In genomic region chr3:87160819-87161509, GRCm38 (mm10) we compare ENCODE assay signal across 9 mouse cellular contexts. TPM values are rescaled to one million over a fixed set of nuclear protein-coding genes. Genes with fewer than 3 reads are reported as not detected.
A peak's percentile ranks its signal among the peaks of the same experiment; 100 is the strongest.
DNase-seq lines count a peak whose midpoint lies in the region; ATAC-seq and TF ChIP-seq lines count a peak whose summit lies in the region.
"Had no signal": no experiment of that assay in that cellular context is flagged by ENCODE, and none has a peak within 500 bp of the region (broad histone marks: within the 10 kb centered on the region; RNA-seq: fewer than 3 reads in every experiment).

No protein-coding gene starts in this region.

- WGBS in forebrain, embryonic 16.5 days, result 10% methylated on average over 6 of the region's 6 CpGs
- WGBS in limb, embryonic 15.5 days, result 40% methylated on average over 6 of the region's 6 CpGs
- 47% methylated on average over 6 of the region's 6 CpGs for WGBS in olfactory bulb, adult 2 months

- H3K9ac ChIP-seq in forebrain, embryonic 16.5 days (replicated peaks; ENCODE audit: low read depth, low read length), result no peak overlapping the region
- H3K9ac ChIP-seq in limb, embryonic 15.5 days, result no peak overlapping the region

- TF ChIP-seq POLR2A in olfactory bulb, adult 2 months (IDR thresholded peaks at IDR 0.05; ENCODE audit: insufficient read depth, low read depth, low read length), result no peak

- ATAC-seq in forebrain, embryonic 16.5 days, result peak; percentile 84
- no peak for ATAC-seq in limb, embryonic 15.5 days (ENCODE audit: insufficient number of reproducible peaks, low FRiP score, low TSS enrichment, low read depth)
- ATAC-seq: lung, postnatal 0 days had no signal

- peak overlapping the region; percentile 68 for H3K27ac ChIP-seq in forebrain, embryonic 16.5 days (ENCODE audit: low read length)
- peak overlapping the region; percentile 22; the same call in 1 of the 2 replicates for H3K27ac ChIP-seq in limb, embryonic 15.5 days
- peak overlapping the region; percentile 31; the same call in 1 of the 2 replicates for H3K27ac ChIP-seq in olfactory bulb, adult 2 months (ENCODE audit: insufficient read depth, low read depth, low read length)

- no peak overlapping the region for H3K4me3 ChIP-seq in forebrain, embryonic 16.5 days (replicated peaks; ENCODE audit: low read length)
- H3K4me3 ChIP-seq in limb, embryonic 15.5 days, result no peak overlapping the region
- H3K4me3 ChIP-seq in olfactory bulb, adult 2 months (ENCODE audit: insufficient read depth, low read depth, low read length), result no peak overlapping the region

- DNase-seq in retina, postnatal 1 day, result peak; percentile 38
- no peak for DNase-seq in retina, embryonic 14.5 days (ENCODE audit: low spot score)
- no peak for DNase-seq in yolk sac, embryonic 10.5 days (ENCODE audit: low spot score)
- DNase-seq in ovary, postnatal 14 days (ENCODE audit: low spot score), result no peak
- DNase-seq in lung, postnatal 25 days (ENCODE audit: low spot score), result no peak

- H3K4me2 ChIP-seq in forebrain, embryonic 16.5 days (ENCODE audit: low read length), result no peak overlapping the region
- H3K4me2 ChIP-seq in limb, embryonic 15.5 days, result no peak overlapping the region

- TF ChIP-seq CTCF in olfactory bulb, adult 2 months (IDR thresholded peaks at IDR 0.05; ENCODE audit: insufficient read depth, low read depth, low read length), result no peak

- H3K4me1 ChIP-seq in forebrain, embryonic 16.5 days (replicated peaks; ENCODE audit: control insufficient read depth, insufficient read depth, low read length), result peaks cover 47% of the 10 kb centered on the region
- peaks cover 82% of the 10 kb centered on the region for H3K4me1 ChIP-seq in limb, embryonic 15.5 days
- H3K4me1 ChIP-seq in olfactory bulb, adult 2 months (ENCODE audit: control insufficient read depth, insufficient read depth, low read length), result peaks cover 19% of the 10 kb centered on the region

- no peaks in the 10 kb centered on the region for H3K27me3 ChIP-seq in forebrain, embryonic 16.5 days (replicated peaks; ENCODE audit: control insufficient read depth, insufficient read depth, low read length)
- no peaks in the 10 kb centered on the region for H3K27me3 ChIP-seq in limb, embryonic 15.5 days

- H3K36me3 ChIP-seq in forebrain, embryonic 16.5 days (ENCODE audit: control insufficient read depth, insufficient read depth), result no peaks in the 10 kb centered on the region
- H3K36me3 ChIP-seq in limb, embryonic 15.5 days, result no peaks in the 10 kb centered on the region; the same call in 1 of the 2 replicates

- H3K9me3 ChIP-seq in forebrain, embryonic 16.5 days (ENCODE audit: control insufficient read depth, low read length), result no peaks in the 10 kb centered on the region
- no peaks in the 10 kb centered on the region for H3K9me3 ChIP-seq in limb, embryonic 15.5 days

RNA-seq across cellular contexts. Expression of gene Kirrel, which starts 13.6 kb away (rescaled TPM):
- polyA plus RNA-seq in forebrain, embryonic 16.5 days (2015; fragmentation: Nextera tagmentation; extraction: Ambion mirVana), result 3.7 and 4.6 TPM in 2 replicates
- 17.9 and 19.5 TPM in 2 replicates for polyA plus RNA-seq in limb, embryonic 15.5 days (2015; fragmentation: Nextera tagmentation; extraction: Ambion mirVana)
- not detected in 2 replicates for polyA plus RNA-seq in olfactory bulb, adult 2 months (2012; ENCODE audit: insufficient read depth, insufficient read length, low replicate concordance, missing spikeins)
